Mouse (Mus musculus) heart, postnatal 4 days (tissue): ENCODE measurements at regions not wholly inside any gene's neighbourhood (a gene's known extent, or its start where the extent isn't known, plus 50 kb on each side); places are given as distances from the start of the nearest gene placed in this dataset.
"Not testable (repeated sequence)": the region's sequence is repeated elsewhere in the genome, so short reads cannot be mapped to it uniquely, and the experiment has no call there.

Experiments
- DNase-seq: peaks from one replicate; pipeline ENCODE4 v3.0.0; 2021

DNA sequence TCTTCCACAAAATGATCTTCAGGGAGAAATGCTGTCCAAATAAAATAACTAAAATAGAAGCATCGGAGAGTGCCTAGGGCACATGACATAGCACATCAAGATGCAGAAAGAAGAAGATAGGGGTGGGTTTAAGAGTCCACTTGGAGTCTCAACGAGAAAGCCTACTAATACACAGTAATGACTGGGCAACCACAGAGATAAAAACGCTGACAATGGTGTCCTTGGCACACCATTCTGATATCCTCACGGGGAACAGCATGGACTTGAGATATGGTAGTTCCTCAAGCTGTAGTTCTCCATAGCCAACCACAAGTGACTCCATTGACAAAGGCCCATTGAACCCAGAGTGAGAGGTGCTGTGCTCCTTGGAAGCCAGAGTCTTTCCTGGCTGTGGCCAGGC, 105.8 kb downstream of the Dad1 start:
- DNase-seq: no peak

DNA sequence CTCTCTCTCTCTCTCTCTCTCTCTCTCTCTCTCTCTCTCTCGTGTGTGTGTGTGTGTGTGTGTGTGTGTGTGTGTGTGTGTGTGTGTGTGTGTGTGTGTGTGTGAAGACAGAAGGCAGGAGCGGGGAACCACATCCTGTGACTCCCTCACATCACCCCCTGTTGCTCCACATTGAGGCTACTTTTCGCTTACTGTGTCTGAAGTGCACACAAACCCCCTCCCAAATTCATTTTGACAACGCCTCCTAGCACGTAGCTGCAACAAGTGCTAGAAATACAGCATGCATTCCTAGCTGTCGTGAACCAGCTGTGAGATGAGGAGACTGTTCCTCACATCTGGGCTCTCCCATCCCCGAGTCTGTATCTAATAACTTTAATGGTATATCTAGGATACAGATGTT, 106.4 kb downstream of the Dad1 start:
- no peak for DNase-seq

DNA sequence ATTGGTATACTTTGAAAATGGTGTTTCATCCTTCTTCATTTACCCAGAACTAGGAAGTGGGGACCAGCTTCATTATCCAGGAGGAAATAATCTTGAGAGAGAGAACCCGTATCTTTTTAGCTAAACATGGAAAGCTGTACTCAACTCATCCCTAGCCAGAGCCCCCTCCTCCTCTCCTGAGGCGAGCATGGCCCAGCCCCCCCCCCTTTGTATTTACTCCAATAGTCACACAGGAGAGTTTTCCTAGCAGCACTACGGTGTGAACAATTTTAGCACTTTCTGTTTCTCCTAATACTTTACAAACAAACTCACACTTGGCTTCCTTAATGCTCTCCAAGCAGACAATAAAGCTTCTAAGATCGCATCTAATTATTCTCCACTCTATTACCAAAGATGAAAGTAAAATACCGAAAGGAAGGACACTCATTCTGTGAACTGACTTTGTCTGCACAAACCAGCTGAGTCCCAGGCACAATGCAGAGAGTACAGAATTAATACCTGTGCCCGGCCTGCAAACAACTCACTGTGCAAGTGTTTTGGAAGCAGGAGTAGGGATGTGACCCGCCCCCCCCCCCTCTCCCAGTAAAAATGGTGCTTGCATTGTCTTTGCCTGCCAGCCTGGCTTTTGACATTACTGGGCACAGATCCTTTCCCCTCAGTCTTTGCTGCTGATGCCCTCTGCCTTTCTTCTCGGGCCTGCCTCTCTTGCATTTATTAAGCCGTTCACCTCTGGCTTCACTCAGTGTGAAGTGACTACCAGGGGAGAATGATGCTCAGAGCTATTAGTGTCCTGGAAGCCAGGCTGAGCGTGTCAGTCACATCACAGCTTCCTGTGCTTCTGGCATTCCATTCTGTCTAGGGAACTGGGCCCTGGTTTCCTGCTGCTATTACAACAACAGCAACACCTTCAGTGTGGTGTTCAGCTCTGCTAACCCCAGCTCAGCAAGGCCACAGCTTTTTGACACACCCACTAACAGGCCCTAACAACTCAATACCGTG, 107.9 kb downstream of the Dad1 start:
- DNase-seq: no peak

DNA sequence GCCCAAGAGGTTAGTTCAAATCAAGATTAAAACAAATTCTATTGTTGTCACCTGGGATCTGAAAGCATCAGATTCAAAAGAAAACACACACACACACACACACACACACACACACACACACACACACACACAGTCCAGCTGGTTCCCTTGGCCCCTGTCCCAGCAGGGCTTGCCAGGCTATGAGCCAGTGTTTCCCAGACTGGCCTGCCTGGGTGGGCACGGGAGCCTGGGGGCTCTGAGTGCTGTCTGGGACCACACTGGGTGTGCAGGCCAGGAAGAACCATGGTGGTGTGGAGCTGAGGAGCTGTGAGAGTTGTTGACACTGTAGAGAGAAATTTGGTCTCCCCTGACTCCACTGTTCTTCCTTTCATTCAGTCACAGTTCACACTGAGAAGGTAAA, 110.1 kb downstream of the Dad1 start:
- DNase-seq: no peak

DNA sequence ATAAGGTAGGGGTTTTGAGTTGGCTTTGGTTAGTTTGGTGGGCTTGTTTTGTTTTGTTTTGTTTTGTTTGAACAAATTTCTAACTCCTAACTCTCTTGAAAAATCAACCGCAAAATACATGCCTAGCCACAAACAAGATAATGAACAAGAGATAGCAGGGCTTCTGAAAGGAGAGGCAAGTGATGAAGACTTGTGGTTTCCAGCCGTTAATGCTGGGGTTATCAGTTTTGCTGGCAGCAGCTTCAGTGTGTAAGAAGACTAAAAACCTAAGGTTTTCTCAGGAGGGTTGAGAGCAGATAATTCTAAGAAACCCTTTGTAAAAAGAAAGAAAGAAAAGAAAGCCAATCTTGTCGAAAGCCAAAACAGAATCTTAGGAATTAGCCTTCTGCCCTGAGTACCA, 115.6 kb downstream of the Dad1 start:
- no peak for DNase-seq

DNA sequence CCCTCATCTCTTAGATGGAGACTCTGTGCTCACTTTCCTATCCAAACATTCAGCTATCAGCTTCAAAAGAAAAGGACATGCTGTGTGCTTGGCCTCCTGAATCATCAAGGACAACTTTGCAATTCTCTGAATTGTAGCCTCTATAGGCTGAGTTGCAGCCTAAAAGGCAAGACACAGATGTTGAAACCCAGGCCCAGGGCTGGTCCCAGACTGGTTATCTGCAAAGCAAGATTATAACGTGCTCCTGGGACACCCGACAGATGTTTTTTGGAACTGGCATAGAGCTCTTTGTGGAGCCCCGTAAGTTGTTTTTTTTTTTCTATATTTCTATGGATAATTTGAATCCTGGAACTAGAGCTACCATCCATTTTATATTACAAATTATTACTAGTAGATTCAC, 117.4 kb downstream of the Dad1 start:
- no peak for DNase-seq

DNA sequence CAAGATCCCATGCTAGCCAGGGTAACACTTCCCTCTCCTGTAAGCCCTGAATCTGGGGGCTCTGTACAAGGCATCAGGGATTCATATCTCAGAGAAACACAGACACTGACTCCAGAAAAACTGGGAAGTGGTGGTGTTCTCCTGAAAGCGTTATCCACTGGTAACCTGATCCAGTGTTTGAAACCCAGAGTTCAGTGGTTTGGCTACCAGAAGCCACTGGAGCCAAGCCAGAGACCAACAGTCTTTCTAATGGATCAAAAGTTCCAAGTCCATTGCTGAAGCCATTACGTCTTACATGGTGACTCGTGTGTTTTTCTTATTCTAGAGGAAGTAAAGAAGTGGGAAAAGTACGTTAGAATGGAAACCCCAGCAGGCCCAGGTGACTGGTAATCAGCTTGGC, 125.6 kb downstream of the Dad1 start:
- no peak for DNase-seq

DNA sequence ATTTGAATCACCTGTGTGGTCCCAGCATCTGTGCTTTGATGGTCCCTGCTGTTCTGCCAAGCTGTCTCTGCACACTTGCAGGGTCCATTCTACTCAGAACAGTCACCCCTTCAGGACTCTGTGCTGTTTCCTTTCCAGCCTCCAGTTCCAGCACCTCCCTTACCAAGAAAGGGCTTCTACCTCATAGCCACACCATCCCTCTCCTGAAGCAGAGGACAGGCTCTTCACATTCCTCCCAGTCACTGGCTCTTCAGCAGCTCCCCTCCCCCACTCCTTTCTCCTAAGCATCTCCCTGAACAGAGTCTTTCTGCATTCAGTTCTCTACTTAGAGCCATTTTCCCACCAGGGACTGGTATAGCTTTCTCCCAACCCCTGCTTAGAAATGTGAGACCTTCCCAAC, 128.4 kb downstream of the Dad1 start:
- DNase-seq: peak; percentile 6

DNA sequence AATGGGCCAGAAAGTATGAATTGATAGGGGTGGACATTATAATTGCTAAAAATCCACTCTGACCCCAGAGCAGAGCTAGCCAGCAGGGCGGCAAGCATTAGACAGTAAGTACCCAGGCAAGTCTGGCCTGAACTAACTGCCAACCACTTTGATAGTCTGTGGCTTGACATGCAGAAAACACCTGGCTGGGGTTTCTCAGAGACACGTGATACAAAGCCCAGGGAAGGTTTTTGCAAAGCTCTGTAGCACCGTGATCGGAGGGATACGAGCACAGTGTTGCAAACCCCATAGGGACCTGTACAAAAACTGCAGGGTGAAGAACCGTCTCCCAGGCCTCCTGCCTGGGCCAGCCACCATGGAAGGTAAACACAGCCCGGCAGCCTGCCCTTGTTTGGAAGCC, 131.9 kb downstream of the Dad1 start:
- peak; percentile 3 for DNase-seq

DNA sequence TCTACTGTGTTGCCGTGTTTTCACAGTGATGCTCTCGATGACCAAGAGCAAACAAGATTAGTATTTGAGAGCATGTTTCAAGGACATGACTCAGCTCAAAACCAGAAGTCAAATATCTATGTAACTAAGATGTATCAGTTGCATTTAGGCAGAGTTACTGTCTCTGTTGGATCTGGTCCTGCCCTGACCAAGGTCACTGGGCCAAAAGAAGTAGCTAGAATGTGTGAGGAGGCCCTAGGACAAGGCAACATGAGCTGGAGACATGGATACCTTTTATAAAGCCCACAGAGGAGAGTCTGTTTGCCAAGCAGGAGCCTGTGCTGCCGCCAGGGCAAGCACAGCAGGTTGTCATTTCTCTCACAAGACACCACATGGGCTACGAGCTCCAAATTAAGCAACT, 132.6 kb downstream of the Dad1 start:
- no peak for DNase-seq

DNA sequence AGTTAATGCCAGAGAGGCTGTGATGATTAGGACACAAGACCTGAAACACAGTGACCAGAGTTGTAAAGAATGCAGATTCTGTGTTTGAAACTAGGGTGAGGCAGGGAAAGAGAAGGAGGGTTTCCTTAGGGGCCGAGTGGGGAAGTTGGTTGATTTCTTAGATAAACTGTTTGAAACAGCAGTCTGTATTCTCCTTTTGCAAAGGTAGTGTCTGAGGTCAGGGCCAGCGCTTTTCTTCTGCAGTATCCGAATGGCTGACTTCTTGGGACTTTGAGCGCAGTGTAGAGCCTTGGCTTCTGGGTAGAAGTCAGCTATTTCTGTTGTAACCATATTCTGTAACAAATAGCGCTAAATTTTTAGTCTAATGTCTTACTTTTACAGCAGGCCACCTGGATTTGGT, 133.7 kb downstream of the Dad1 start:
- no peak for DNase-seq

DNA sequence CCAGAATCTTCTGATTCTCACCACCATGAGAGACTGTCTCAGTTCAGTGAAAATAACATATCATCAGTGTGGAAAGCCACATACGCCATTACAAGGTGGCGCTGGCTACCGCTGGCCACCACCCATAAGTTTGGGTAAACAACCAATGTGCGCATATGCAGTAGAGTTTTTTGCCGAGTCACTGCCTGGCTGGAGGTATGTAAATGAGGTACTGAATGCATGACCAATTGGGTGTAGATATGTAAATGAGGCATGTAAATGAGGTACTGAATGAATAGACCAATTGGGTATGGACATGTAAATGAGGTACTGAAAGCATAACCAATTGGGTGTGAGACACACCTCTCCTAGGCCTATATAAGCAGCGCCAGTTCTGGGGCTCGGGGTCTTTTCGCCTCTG, 136.3 kb downstream of the Dad1 start:
- not testable (repeated sequence) for DNase-seq

DNA sequence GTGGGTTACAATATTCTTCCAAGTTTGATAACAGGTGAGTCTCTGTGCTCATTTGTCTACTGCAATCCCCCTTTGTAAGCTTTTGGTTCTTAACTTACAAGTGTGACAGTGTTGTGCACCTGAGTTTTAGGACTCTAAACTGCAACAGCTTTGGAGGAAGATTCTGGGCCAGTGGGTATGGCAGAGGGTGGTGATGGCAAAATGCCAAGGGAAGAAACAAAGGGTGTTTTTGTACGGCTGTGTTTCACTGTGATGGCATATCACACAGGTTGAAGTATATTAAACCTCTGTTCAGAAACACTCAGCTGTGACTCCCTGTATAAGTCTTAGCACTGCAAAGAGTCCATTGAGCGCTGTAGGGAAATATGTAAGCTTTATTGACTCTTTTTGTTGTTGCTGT, 140.7 kb downstream of the Dad1 start:
- no peak for DNase-seq

DNA sequence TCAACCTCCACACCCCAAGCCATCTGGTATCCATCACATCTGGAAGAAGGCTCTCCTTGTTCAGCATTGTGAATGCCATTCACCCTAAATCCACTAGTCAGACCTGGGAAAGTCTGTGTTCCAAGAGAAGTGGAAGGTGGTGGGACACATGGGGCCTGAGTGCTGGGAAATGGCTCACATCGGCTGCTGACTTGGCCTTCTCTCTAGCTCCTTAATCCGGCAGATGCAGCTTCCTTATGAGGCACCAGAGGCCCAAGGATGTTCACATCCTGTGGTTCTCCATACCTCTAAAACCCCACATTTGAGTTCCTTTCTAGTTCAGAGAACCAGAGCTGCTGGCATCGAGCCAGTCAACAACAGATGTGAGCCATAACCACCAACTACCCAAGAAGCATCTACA, 142.9 kb downstream of the Dad1 start:
- no peak for DNase-seq

DNA sequence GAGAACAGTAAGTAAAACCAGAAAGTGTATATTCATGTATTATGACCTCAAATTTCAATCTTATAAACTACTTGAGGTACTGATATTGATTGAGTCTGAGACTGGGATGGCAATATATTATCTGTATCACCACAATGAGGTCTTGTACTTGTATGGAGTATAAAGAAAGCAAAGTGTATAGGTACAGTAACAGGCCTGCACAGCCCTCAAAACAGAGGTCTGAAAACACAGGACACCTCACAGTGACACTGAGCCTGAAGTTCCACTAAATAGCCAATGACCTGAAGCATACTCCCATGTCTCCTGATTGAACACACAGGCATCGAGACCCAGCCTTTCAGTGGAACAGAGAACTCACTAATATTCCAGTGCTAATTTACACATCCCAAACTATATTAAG, 144.8 kb downstream of the Dad1 start:
- no peak for DNase-seq

DNA sequence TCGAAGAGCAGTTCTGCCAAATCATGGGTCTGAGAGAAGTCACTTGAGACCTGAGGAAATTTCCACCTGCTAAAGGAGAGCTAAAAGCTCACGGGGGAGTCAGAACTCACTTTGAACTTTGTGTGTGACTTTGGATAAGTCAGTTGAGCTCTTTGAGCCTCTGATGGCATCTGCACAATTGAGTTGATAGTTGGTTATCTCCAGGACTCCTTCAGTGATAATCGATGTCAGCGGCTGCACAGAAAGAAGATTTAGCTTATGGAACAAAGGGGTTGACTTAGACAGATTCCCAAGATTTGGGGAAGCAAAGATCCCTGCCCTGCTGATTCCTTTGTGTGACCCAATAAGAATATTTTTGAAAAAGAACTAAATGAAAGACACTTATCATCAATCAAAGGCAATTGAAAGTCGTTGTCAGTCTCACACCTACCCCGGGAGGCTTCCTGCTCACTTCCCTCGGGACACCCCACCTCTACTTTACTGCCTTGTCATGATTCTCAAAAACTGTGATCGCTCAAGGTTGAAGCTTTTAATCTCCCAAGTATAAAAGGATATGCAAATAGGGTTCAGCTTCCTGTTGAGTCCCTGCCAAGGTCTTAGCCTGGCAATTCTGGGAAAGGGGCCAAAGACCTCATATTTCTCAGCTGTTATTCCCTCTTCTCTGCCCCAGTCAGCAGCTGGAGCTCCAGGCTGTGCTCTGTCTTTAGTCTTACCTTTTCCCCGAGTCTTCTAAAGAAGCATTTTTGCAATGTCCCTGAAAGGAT, 145.4 kb downstream of the Dad1 start:
- DNase-seq: peak; percentile 68

DNA sequence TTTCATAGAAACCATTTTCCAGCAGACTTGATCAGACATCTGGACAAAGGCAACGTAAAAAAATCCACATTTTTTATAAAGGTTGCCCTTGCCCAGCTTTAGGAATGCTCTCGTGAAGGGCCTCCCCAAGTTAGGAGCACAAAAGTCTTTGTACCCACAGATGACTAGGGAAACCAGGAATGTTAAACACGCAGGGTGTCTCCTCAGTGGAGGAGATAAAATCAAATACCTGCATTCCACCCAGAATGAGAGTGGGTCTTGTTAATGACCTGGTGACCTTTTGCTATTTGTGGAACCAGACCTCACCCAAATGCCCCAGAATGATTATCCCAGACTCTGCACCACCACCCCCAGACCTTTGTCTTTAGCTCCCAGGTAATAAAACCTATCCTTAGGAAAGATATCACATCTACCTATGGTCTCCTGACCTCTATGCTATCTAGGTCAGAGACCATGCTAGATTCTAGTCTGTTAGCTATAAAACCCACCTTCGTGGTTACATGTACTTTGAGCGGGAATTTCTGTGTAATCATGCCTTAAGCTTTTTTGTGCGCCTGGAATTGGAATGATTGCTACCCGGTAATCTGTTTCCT, 146.6 kb downstream of the Dad1 start:
- DNase-seq: no peak

DNA sequence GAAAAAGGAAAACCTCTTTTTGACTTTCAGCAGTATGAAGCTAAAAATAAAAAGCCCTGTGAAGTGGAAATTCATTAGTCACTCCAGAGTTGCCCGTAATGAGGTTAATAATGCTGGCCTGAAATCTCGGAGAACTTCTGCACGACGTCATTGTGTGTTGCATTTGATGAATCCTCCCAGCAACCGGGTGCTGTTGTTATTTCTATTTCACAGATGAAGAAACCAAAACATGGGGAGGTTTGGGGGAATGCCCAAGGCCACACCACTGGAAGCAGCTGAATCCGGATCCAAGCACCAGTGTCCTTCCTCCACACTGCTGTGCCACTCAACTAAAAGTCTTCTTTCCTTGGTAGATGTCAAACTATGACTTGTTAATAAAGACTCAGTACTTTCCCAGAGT, 149.7 kb downstream of the Dad1 start:
- no peak for DNase-seq

DNA sequence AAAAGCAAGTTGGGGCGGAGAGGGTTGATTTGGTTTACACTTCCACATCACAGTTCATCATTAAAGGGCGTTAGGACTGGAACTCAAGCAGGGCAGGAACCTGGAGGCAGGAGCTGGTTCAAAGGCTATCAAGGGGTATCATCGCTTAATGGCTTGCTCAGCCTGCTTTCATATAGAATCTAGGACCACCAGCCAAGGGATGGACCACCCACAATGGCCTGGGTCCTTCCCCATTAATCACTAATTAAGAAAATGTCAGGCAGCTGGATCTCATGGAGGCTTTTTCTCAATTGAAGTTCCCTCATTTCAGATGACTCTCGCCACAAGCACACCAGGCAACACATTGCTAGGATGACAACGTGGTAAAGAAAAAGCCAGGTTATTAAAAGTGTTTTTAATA, 150.4 kb downstream of the Dad1 start:
- DNase-seq: no peak

DNA sequence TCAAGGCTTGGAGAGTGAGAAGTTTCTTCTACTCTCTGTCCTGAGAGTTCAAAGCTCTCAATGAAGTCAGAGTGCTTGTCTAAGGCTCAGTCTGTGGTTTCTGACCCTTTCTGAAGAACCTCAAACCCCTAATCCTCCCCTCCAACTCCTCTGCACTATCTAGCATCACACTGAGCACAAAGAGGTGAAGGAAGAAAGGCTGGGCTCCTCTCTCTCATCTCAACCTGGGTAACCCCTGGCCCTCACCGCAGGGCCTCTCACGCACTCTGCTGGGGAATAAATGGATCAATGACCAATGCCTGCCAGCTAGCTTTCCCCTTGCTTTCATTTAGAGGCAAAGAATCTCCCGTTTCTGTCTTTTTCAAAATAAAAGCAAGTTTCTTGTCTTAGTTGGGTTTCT, 150.8 kb downstream of the Dad1 start:
- no peak for DNase-seq

DNA sequence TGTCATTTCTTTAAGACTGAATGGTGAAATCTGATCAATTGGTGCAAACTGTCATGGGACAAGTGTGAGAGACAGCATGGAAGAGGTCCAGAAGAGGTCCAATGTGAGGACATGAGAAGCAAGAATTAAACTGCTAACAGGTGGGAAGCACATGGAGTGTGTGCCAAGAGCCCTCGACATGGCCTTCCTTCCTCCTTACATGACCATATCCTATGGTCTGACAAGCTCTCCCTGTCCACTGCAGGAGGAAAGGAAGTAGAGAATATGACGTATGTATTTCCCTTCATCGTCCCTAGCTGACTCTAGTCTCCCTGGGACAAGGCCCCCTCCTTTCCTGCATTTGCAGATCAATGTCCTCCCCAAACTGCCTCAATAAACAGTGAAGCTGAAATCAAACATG, 152.1 kb downstream of the Dad1 start:
- DNase-seq: no peak

DNA sequence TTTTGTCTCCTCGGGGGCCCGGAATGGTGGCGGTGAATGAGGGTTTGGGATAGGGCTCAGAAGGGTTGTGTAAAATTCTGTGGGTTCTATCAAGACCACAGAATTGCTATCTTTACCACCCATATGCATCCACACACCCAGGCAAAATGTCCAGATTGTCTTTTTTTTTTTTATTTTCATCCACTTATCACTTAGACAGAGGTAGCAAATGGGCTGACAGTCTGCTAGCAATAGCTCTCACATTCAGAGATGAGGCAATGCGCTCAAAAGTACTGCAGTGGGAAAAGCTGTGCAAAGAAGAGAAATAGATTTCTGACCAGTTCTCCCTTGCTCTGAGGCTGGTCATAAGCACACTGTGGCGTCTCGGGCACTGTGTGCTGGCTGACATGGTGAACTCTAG, 154.5 kb downstream of the Dad1 start:
- DNase-seq: no peak

DNA sequence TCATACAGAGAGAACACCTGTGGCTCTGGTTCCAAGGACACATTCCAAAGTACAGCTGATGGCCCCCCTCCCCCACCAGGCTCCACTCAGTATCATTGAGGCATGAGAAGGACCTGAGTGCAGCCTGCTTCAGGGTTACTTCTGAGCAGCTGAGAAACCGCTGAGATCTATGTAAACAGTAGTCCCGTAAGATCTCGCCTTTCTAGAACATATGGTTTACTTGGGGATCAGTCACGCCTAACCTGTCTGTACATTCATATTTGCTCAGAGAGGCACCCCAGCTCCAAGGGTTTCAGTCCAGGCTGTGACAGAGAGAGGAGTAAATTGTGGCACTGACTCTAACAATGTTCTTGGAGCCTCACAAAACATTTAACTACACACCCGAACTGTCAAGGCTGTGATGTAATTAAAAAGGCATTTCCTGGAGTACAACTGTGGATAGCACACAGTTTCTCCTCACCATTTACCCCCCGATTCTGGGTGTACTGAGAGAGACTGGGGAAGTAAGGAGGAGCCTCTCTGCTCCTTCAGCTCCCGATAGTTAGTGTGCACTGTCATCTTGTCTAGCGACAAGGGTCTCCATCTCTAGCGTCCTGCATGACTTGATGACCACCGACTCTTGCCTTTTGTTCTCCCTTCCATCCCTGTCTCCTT, 155.7 kb downstream of the Dad1 start:
- no peak for DNase-seq
